ENCODE assay signal across 8 mouse cellular contexts in the genomic region with DNA sequence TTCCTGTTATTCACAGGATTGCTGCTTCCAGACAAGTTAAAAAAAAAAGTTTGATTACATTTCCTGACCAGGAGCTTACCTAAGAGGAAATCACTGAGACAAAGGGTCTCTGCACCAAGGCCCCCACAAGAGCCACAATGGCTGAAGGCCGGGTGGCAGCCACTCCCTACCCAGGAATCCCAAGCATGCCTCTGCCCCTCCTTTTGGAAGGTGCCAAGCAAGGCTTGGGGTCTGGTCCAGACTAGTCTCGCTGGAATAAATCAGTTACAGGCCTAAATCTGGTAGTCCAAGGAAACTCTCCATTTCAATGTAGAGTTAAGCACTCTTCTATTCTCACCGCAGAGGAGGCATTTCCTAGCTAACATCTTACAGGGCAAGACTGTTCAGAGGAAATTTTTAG.
A peak's percentile ranks its signal among the peaks of the same experiment; 100 is the strongest.
DNase-seq lines count a peak whose midpoint lies in the region; ATAC-seq and TF ChIP-seq lines count a peak whose summit lies in the region.

No protein-coding gene starts in this region.

- H3K4me2 ChIP-seq in forebrain, embryonic 12.5 days: peak overlapping the region; percentile 99; the same call in 1 of the 2 replicates
- peak overlapping the region; percentile 98 for H3K4me2 ChIP-seq in intestine, embryonic 15.5 days (replicated peaks)

- TF ChIP-seq POLR2A in lung, adult 2 months (IDR thresholded peaks at IDR 0.05; ENCODE audit: borderline replicate concordance, extremely low read depth, low read depth, low read length): no peak
- TF ChIP-seq POLR2A in thymus, adult 2 months (IDR thresholded peaks at IDR 0.05; ENCODE audit: control insufficient read depth, extremely low read depth, insufficient read depth, low read length, poor library complexity): no peak

- H3K36me3 ChIP-seq in forebrain, embryonic 12.5 days (replicated peaks): no peaks in the 10 kb centered on the region
- no peaks in the 10 kb centered on the region for H3K36me3 ChIP-seq in intestine, embryonic 15.5 days
- H3K36me3 ChIP-seq in thymus, adult 2 months (ENCODE audit: control insufficient read depth, insufficient read depth, low read length): no peaks in the 10 kb centered on the region

- 22% methylated on average over 3 of the region's 3 CpGs for WGBS in forebrain, embryonic 12.5 days
- 22% methylated on average over 3 of the region's 3 CpGs for WGBS in intestine, embryonic 15.5 days
- WGBS in lung, adult 2 months: 23% methylated on average over 3 of the region's 3 CpGs
- WGBS in thymus, adult 2 months: 79% methylated on average over 3 of the region's 3 CpGs

- no peaks in the 10 kb centered on the region for H3K9me3 ChIP-seq in forebrain, embryonic 12.5 days
- no peaks in the 10 kb centered on the region for H3K9me3 ChIP-seq in intestine, embryonic 15.5 days

- TF ChIP-seq CTCF in lung, adult 2 months (IDR thresholded peaks at IDR 0.05; ENCODE audit: insufficient read depth, low read length): no peak
- no peak for TF ChIP-seq CTCF in thymus, adult 2 months (IDR thresholded peaks at IDR 0.05; ENCODE audit: borderline replicate concordance, control insufficient read depth, extremely low read depth, insufficient read depth, low read length, poor library complexity)

- 0 out of 2 replicates have a peak overlapping the region, but pooled peaks have one; percentile 19 for H3K27ac ChIP-seq in forebrain, embryonic 12.5 days
- peak overlapping the region; percentile 95 for H3K27ac ChIP-seq in intestine, embryonic 15.5 days
- no peak overlapping the region for H3K27ac ChIP-seq in thymus, adult 2 months (ENCODE audit: control insufficient read depth, insufficient read depth, low read length)

- no peak overlapping the region for H3K4me3 ChIP-seq in forebrain, embryonic 12.5 days (replicated peaks)
- peak overlapping the region; percentile 68 for H3K4me3 ChIP-seq in intestine, embryonic 15.5 days (replicated peaks)
- H3K4me3 ChIP-seq in lung, adult 2 months (replicated peaks; ENCODE audit: extremely low read depth, low read depth, low read length): no peak overlapping the region
- no peak overlapping the region for H3K4me3 ChIP-seq in thymus, adult 2 months (ENCODE audit: control insufficient read depth, insufficient read depth, low read length)

- intact Hi-C loops in left cerebral cortex, postnatal 36 days (cut with DNase I): loop anchor here (5.0 kb wide), 1 partner anchor 435 kb away; no protein-coding TSS in a partner anchor

- peak; percentile 38 for DNase-seq in NIH3T3 (ENCODE audit: low read depth)
- peak; percentile 47 for DNase-seq in lung, adult 2 months
- no peak for DNase-seq in cerebellum, adult 8-10 months
- no peak for DNase-seq in thymus, adult 2 months
- no peak for DNase-seq in left cerebral cortex, postnatal 36 days (ENCODE audit: low spot score in 2 of 2)

- H3K9ac ChIP-seq in forebrain, embryonic 12.5 days: no peak overlapping the region
- H3K9ac ChIP-seq in intestine, embryonic 15.5 days: no peak overlapping the region

- H3K4me1 ChIP-seq in forebrain, embryonic 12.5 days: peaks cover 18% of the 10 kb centered on the region
- peaks cover 13% of the 10 kb centered on the region; the same call in 1 of the 2 replicates for H3K4me1 ChIP-seq in intestine, embryonic 15.5 days (replicated peaks)
- no peaks in the 10 kb centered on the region; the same call in 1 of the 2 replicates for H3K4me1 ChIP-seq in lung, adult 2 months (ENCODE audit: control insufficient read depth, insufficient read depth, low read length)
- H3K4me1 ChIP-seq in thymus, adult 2 months (replicated peaks; ENCODE audit: control insufficient read depth, insufficient read depth, low read length): no peaks in the 10 kb centered on the region; the same call in 1 of the 2 replicates

- peaks cover 27% of the 10 kb centered on the region for H3K27me3 ChIP-seq in forebrain, embryonic 12.5 days
- no peaks in the 10 kb centered on the region for H3K27me3 ChIP-seq in intestine, embryonic 15.5 days (replicated peaks)
- H3K27me3 ChIP-seq in thymus, adult 2 months (ENCODE audit: control insufficient read depth, insufficient read depth, low read length): peaks cover 8% of the 10 kb centered on the region; the same call in 1 of the 2 replicates

- no peak for ATAC-seq in forebrain, embryonic 12.5 days (ENCODE audit: low FRiP score)
- no peak for ATAC-seq in intestine, embryonic 15.5 days
- ATAC-seq in erythroblast, adult 5-6 weeks (replicated peaks; ENCODE audit: low FRiP score, poor library complexity, severe bottlenecking): no peak

Comparison
In these comparisons a context has a peak if more than half of its experiments do, and no peak if none do; other contexts are left out.
1. DNase-seq: peak in NIH3T3 (single experiment) and lung, adult 2 months (single experiment); none in cerebellum, adult 8-10 months (single experiment), thymus, adult 2 months (single experiment) and left cerebral cortex, postnatal 36 days (0 of 2).